In genomic region chr8:60952803-60953202, GRCm38 (mm10) we compare ENCODE assay signal across 14 mouse cellular contexts. TPM values are rescaled to one million over a fixed set of nuclear protein-coding genes. Genes with fewer than 3 reads are reported as not detected.
DNase-seq lines count a peak whose midpoint lies in the region; ATAC-seq and TF ChIP-seq lines count a peak whose summit lies in the region.
"Had no signal": no experiment of that assay in that cellular context is flagged by ENCODE, and none has a peak within 500 bp of the region (broad histone marks: within the 10 kb centered on the region; RNA-seq: fewer than 3 reads in every experiment).

No protein-coding gene starts in this region.

- H3K4me3 ChIP-seq in intestine, postnatal 0 days (ENCODE audit: low read depth, low read length), result no peak overlapping the region
- no peak overlapping the region for H3K4me3 ChIP-seq in intestine, embryonic 16.5 days (ENCODE audit: low read length)
- peak overlapping the region; percentile 16; the same call in 1 of the 2 replicates for H3K4me3 ChIP-seq in forebrain, embryonic 12.5 days (replicated peaks)
- H3K4me3 ChIP-seq in hindbrain, embryonic 16.5 days (ENCODE audit: low read length), result no peak overlapping the region; the same call in 1 of the 2 replicates
- peak overlapping the region; percentile 9; the same call in 1 of the 2 replicates for H3K4me3 ChIP-seq in midbrain, embryonic 16.5 days (ENCODE audit: low read depth, low read length)

- no peaks in the 10 kb centered on the region for H3K27me3 ChIP-seq in intestine, postnatal 0 days (replicated peaks; ENCODE audit: control insufficient read depth, insufficient read depth, low read length)
- H3K27me3 ChIP-seq in intestine, embryonic 16.5 days (replicated peaks; ENCODE audit: control insufficient read depth, insufficient read depth, low read length), result no peaks in the 10 kb centered on the region
- H3K27me3 ChIP-seq in forebrain, embryonic 12.5 days, result no peaks in the 10 kb centered on the region
- H3K27me3 ChIP-seq in hindbrain, embryonic 16.5 days (replicated peaks; ENCODE audit: control insufficient read depth, insufficient read depth, low read length), result no peaks in the 10 kb centered on the region
- H3K27me3 ChIP-seq in midbrain, embryonic 16.5 days (ENCODE audit: control insufficient read depth, insufficient read depth, low read depth, low read length), result no peaks in the 10 kb centered on the region

- H3K4me1 ChIP-seq in intestine, postnatal 0 days (replicated peaks; ENCODE audit: control insufficient read depth, insufficient read depth, low read length), result 0 out of 2 replicates have a peak, but pooled peaks cover 4% of the 10 kb centered on the region
- peaks cover 3% of the 10 kb centered on the region; the same call in 1 of the 2 replicates for H3K4me1 ChIP-seq in intestine, embryonic 16.5 days (ENCODE audit: control insufficient read depth, insufficient read depth, low read length)
- H3K4me1 ChIP-seq in forebrain, embryonic 12.5 days, result peaks cover 16% of the 10 kb centered on the region
- peaks cover 7% of the 10 kb centered on the region for H3K4me1 ChIP-seq in hindbrain, embryonic 16.5 days (ENCODE audit: control insufficient read depth, insufficient read depth, low read depth, low read length)
- peaks cover 8% of the 10 kb centered on the region for H3K4me1 ChIP-seq in midbrain, embryonic 16.5 days (ENCODE audit: control insufficient read depth, insufficient read depth, low read length)

- ATAC-seq in intestine, postnatal 0 days, result no peak
- no peak for ATAC-seq in intestine, embryonic 16.5 days
- no peak for ATAC-seq in forebrain, embryonic 12.5 days (ENCODE audit: low FRiP score)
- ATAC-seq in hindbrain, embryonic 16.5 days, result no peak
- ATAC-seq in midbrain, embryonic 16.5 days, result no peak

- no peaks in the 10 kb centered on the region for H3K36me3 ChIP-seq in intestine, postnatal 0 days (ENCODE audit: control insufficient read depth, insufficient read depth)
- no peaks in the 10 kb centered on the region for H3K36me3 ChIP-seq in intestine, embryonic 16.5 days (ENCODE audit: control insufficient read depth, insufficient read depth, low read length)
- H3K36me3 ChIP-seq in forebrain, embryonic 12.5 days (replicated peaks), result no peaks in the 10 kb centered on the region
- H3K36me3 ChIP-seq in hindbrain, embryonic 16.5 days (ENCODE audit: control insufficient read depth, insufficient read depth, low read length), result no peaks in the 10 kb centered on the region
- no peaks in the 10 kb centered on the region for H3K36me3 ChIP-seq in midbrain, embryonic 16.5 days (ENCODE audit: control insufficient read depth, insufficient read depth, low read length)

- H3K9me3 ChIP-seq in intestine, postnatal 0 days (ENCODE audit: control insufficient read depth), result no peaks in the 10 kb centered on the region
- no peaks in the 10 kb centered on the region for H3K9me3 ChIP-seq in intestine, embryonic 16.5 days (ENCODE audit: control insufficient read depth, low read length)
- no peaks in the 10 kb centered on the region for H3K9me3 ChIP-seq in forebrain, embryonic 12.5 days
- H3K9me3 ChIP-seq in hindbrain, embryonic 16.5 days (ENCODE audit: control insufficient read depth, low read length), result no peaks in the 10 kb centered on the region
- no peaks in the 10 kb centered on the region for H3K9me3 ChIP-seq in midbrain, embryonic 16.5 days (replicated peaks; ENCODE audit: control insufficient read depth, low read length, poor library complexity, severe bottlenecking)
- H3K9me3 ChIP-seq: G1E had no signal

- no peak for DNase-seq in frontal cortex, postnatal 25 days (ENCODE audit: low spot score in 2 of 2)
- DNase-seq in adrenal gland, adult 18-20 months (ENCODE audit: low spot score in 2 of 2), result no peak
- DNase-seq in thymus, postnatal 4 days, result no peak
- DNase-seq: embryo, embryonic 11 days; kidney, adult 11 months; layer of hippocampus, adult 9-11 months; lung, adult 18-20 months; thymus, postnatal 14 days had no signal

- peak overlapping the region; percentile 24; the same call in 1 of the 2 replicates for H3K27ac ChIP-seq in intestine, postnatal 0 days (ENCODE audit: low read depth, low read length)
- no peak overlapping the region for H3K27ac ChIP-seq in intestine, embryonic 16.5 days (ENCODE audit: low read length)
- H3K27ac ChIP-seq in forebrain, embryonic 12.5 days, result no peak overlapping the region
- H3K27ac ChIP-seq in hindbrain, embryonic 16.5 days (ENCODE audit: low read depth, low read length), result no peak overlapping the region
- H3K27ac ChIP-seq in midbrain, embryonic 16.5 days (ENCODE audit: low read length), result no peak overlapping the region

- TF ChIP-seq CTCF in intestine, postnatal 0 days (IDR thresholded peaks at IDR 0.05; ENCODE audit: low read depth), result no peak

- H3K4me2 ChIP-seq in intestine, postnatal 0 days (replicated peaks; ENCODE audit: low read depth), result no peak overlapping the region
- no peak overlapping the region for H3K4me2 ChIP-seq in intestine, embryonic 16.5 days (ENCODE audit: low read depth, low read length)
- H3K4me2 ChIP-seq in forebrain, embryonic 12.5 days, result peak overlapping the region; percentile 38
- H3K4me2 ChIP-seq in hindbrain, embryonic 16.5 days (ENCODE audit: low read length), result peak overlapping the region; percentile 47
- H3K4me2 ChIP-seq in midbrain, embryonic 16.5 days (ENCODE audit: low read length), result peak overlapping the region; percentile 43

- H3K9ac ChIP-seq in intestine, postnatal 0 days (ENCODE audit: low read depth, low read length), result no peak overlapping the region
- no peak overlapping the region for H3K9ac ChIP-seq in intestine, embryonic 16.5 days (ENCODE audit: low read depth, low read length)
- H3K9ac ChIP-seq in forebrain, embryonic 12.5 days, result no peak overlapping the region
- no peak overlapping the region for H3K9ac ChIP-seq in hindbrain, embryonic 16.5 days (ENCODE audit: low read depth, low read length)
- no peak overlapping the region for H3K9ac ChIP-seq in midbrain, embryonic 16.5 days (ENCODE audit: low read depth, low read length)

- 32% methylated on average over 5 of the region's 5 CpGs for WGBS in intestine, postnatal 0 days
- WGBS in intestine, embryonic 16.5 days, result 46% methylated on average over 5 of the region's 5 CpGs
- 37% methylated on average over 5 of the region's 5 CpGs for WGBS in forebrain, embryonic 12.5 days
- 59% methylated on average over 5 of the region's 5 CpGs for WGBS in hindbrain, embryonic 16.5 days
- 45% methylated on average over 5 of the region's 5 CpGs for WGBS in midbrain, embryonic 16.5 days

RNA-seq across cellular contexts. Expression of gene Clcn3, which starts 30.3 kb away (rescaled TPM):
- polyA plus RNA-seq in intestine, postnatal 0 days (2015; fragmentation: Nextera tagmentation; extraction: Ambion mirVana), result 22.2 and 24.2 TPM in 2 replicates
- 30.2 and 30.4 TPM in 2 replicates for polyA plus RNA-seq in intestine, embryonic 16.5 days (2015; fragmentation: Nextera tagmentation; extraction: Ambion mirVana)
- polyA plus RNA-seq in forebrain, embryonic 12.5 days (2016; fragmentation: Nextera tagmentation; extraction: Ambion mirVana), result 53.4 and 53.7 TPM in 2 replicates
- polyA plus RNA-seq in hindbrain, embryonic 16.5 days (2015; fragmentation: Nextera tagmentation; extraction: Ambion mirVana), result 79.0 and 79.5 TPM in 2 replicates
- 74.4 and 78.4 TPM in 2 replicates for polyA plus RNA-seq in midbrain, embryonic 16.5 days (2015; fragmentation: Nextera tagmentation; extraction: Ambion mirVana)
- total RNA-seq in adrenal gland, adult 18-20 months (2021), result 10 to 100 TPM; 34.3 to 43.4 TPM

RNA-seq across cellular contexts. Expression of gene Nek1, which starts 40.2 kb away (rescaled TPM):
- polyA plus RNA-seq in intestine, postnatal 0 days (2015; fragmentation: Nextera tagmentation; extraction: Ambion mirVana), result 5.0 and 5.5 TPM in 2 replicates
- 13.4 and 17.1 TPM in 2 replicates for polyA plus RNA-seq in intestine, embryonic 16.5 days (2015; fragmentation: Nextera tagmentation; extraction: Ambion mirVana)
- polyA plus RNA-seq in forebrain, embryonic 12.5 days (2016; fragmentation: Nextera tagmentation; extraction: Ambion mirVana), result 22.3 and 23.8 TPM in 2 replicates
- polyA plus RNA-seq in hindbrain, embryonic 16.5 days (2015; fragmentation: Nextera tagmentation; extraction: Ambion mirVana), result 26.4 and 30.3 TPM in 2 replicates
- 27.2 and 30.6 TPM in 2 replicates for polyA plus RNA-seq in midbrain, embryonic 16.5 days (2015; fragmentation: Nextera tagmentation; extraction: Ambion mirVana)
- 10 to 100 TPM; 11.9 to 16.2 TPM for total RNA-seq in adrenal gland, adult 18-20 months (2021)

Comparison
In these comparisons a context has a peak if more than half of its experiments do, and no peak if none do; other contexts are left out.
1. H3K4me2 ChIP-seq: peak in forebrain, embryonic 12.5 days (single experiment), hindbrain, embryonic 16.5 days (single experiment) and midbrain, embryonic 16.5 days (single experiment); none in intestine, postnatal 0 days (single experiment) and intestine, embryonic 16.5 days (single experiment).
2. H3K4me3 ChIP-seq: peak in forebrain, embryonic 12.5 days (single experiment) and midbrain, embryonic 16.5 days (single experiment); none in intestine, postnatal 0 days (single experiment), intestine, embryonic 16.5 days (single experiment) and hindbrain, embryonic 16.5 days (single experiment).